Mouse (Mus musculus): ENCODE data around the gene 6820408C15Rik.

The 6820408C15Rik gene

DNA sequence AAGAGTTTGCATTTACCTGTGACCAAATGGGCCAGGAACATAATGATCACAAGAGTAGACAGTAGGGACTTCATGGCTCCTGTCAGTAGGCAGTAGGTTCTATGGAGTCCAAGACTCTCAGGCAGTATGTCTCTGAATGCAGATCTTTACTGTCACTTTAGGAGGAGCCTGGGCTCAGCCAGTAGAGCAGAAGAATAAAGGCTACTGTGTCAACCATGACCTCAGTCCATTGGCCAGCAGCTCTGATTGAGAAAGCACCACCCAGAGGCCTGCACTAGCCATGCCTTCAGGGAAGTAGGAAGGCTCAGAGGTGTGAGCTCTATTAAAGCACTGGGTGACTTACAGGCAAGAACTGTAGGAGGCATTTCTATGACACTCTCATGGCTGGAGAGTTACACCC lies 74.7 kb downstream of the 6820408C15Rik start, which contains the start of gene Defb22:
TSS of gene Defb22 (minus strand) at position 101 of the 400 bp plus-strand sequence.
- ChIA-PET POLR2A (interaction anchor here in 2 of 4 experiments (0.9 to 1.2 kb wide), 2 partner anchors 9 to 196 kb away, joined by 3 to 4 read pairs; no protein-coding TSS in a partner anchor), CTCF (interaction anchor here in 3 of 4 experiments (0.5 to 1.3 kb wide), 3 partner anchors 94 to 127 kb away, joined by 3 to 7 read pairs (median 3); no protein-coding TSS in a partner anchor)

DNA sequence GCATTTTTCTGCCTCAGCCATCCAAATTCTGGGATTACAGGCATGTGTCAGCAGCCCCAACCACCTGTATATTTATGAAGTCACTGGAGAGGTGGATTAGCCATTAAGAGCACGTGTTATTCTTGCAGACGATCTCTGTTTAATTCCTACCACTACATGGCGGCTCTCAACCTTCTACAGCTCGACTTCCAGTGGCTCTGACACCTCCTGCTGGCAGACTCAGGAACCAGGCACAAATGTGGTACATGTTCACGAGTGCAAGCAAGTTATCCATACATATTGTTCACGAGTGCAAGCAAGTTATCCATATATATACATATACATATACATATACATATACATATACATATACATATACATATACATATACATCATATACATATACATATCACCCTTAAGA lies 77.8 kb downstream of the 6820408C15Rik start:
- CTCF ChIA-PET: interaction anchor here in 3 of 4 experiments (0.5 to 1.3 kb wide), 5 partner anchors 15 to 130 kb away, joined by 3 to 6 read pairs (median 3); no protein-coding TSS in a partner anchor
- POLR2A ChIA-PET: interaction anchor here in 1 of 4 experiments (0.5 to 1.0 kb wide), 2 partner anchors 45 to 442 kb away, joined by 3 read pairs; no protein-coding TSS in a partner anchor

Data from embryonic stem cell, embryonic (primary cell).